Mouse (Mus musculus) ES-E14 (cell line): Measurements from ENCODE around the gene Deaf1. TPM values are rescaled to one million over a fixed set of nuclear protein-coding genes. Genes with fewer than 3 reads are reported as not detected.

Experiments
- DNase-seq: peaks from one replicate; pipeline ENCODE4 v3.0.0-alpha.2; 2013; ENCODE audit warnings: low read depth, low spot score
- H3K27ac ChIP-seq: 2 replicates; pipeline ENCODE4 v1.5.1; 2012; ENCODE audit warnings: low read depth, mild to moderate bottlenecking, low read length, moderate library complexity, mixed read lengths; ENCODE audit not compliant: poor library complexity, insufficient read depth, severe bottlenecking
- H3K36me3 ChIP-seq: 2 replicates; pipeline ENCODE4 v1.6.1; 2012; ENCODE audit warnings: mild to moderate bottlenecking, low read length, moderate library complexity, mixed read lengths; ENCODE audit not compliant: control insufficient read depth, poor library complexity, insufficient read depth, severe bottlenecking
- H3K4me1 ChIP-seq, 2 experiments: fragments of 150-350 bp in 1 of 2; sonication (generic) in 1 of 2; 2 replicates each; pipeline ENCODE4 v1.6.1; 2012; ENCODE audit warnings: low read length in 2 of 2, mild to moderate bottlenecking in 1 of 2, mixed read lengths in 1 of 2; ENCODE audit not compliant: control insufficient read depth in 2 of 2, insufficient read depth in 2 of 2, poor library complexity in 1 of 2
- H3K4me3 ChIP-seq, 2 experiments: fragments of 150-350 bp in 1 of 2; sonication (generic) in 1 of 2; 2 replicates each; pipeline ENCODE4 v1.5.1; 2012; ENCODE audit warnings: low read length in 2 of 2, low read depth in 1 of 2, mild to moderate bottlenecking in 1 of 2, mixed read lengths in 1 of 2; ENCODE audit not compliant: insufficient read depth in 1 of 2, poor library complexity in 1 of 2, severe bottlenecking in 1 of 2
- H3K9ac ChIP-seq: 2 replicates; pipeline ENCODE4 v1.6.1; 2012; ENCODE audit warnings: low read depth, mild to moderate bottlenecking, low read length, mixed read lengths; ENCODE audit not compliant: poor library complexity, insufficient read depth, severe bottlenecking
- H3K9me3 ChIP-seq: fragments of 150-350 bp; sonication (generic); 2 replicates; pipeline ENCODE4 v1.6.1; 2012; ENCODE audit warnings: low read depth, mild to moderate bottlenecking, low read length; ENCODE audit not compliant: control insufficient read depth, insufficient read depth
- CHD2 ChIP-seq: IDR thresholded peaks from 2 replicates; pipeline ENCODE4 v1.6.1; 2014; ENCODE audit warnings: mild to moderate bottlenecking, low read depth, low read length, inconsistent platforms
- HCFC1 ChIP-seq: IDR thresholded peaks from 2 replicates; pipeline ENCODE4 v1.6.1; 2012; ENCODE audit warnings: low read length, inconsistent platforms, borderline replicate concordance; ENCODE audit not compliant: insufficient read depth
- MAFK ChIP-seq: IDR thresholded peaks from 2 replicates; pipeline ENCODE4 v1.6.1; 2014; ENCODE audit warnings: mild to moderate bottlenecking, low read depth, low read length, inconsistent platforms; ENCODE audit not compliant: insufficient read depth
- ZC3H11A ChIP-seq: IDR thresholded peaks from 2 replicates; pipeline ENCODE4 v1.6.1; 2012; ENCODE audit warnings: low read depth, mild to moderate bottlenecking, inconsistent platforms, low read length, borderline replicate concordance
- ZNF384 ChIP-seq: IDR thresholded peaks from 2 replicates; pipeline ENCODE4 v1.6.1; 2012; ENCODE audit warnings: low read depth, low read length, inconsistent platforms
- in situ Hi-C, 2 experiments: fragments of 600-800 bp; cut with MboI; formaldehyde crosslinking; loops; one replicate each; pipeline ENCODE4 v1.15.1; 2025; ENCODE audit warnings: low sequenced_read_pairs in 2 of 2, inconsistent platforms in 1 of 2; ENCODE audit not compliant: unreplicated experiment in 2 of 2
- total RNA-seq: library from RNA; depleted of rRNA; stranded (reverse); fragments of 300-350 nt; gene quantifications from 2 replicates; pipeline ENCODE4 v1.2.3, GENCODE M21; 2012

Deaf1 gene
- total RNA-seq, 1 experiment, result 23.7 TPM

GRCm38 (mm10) chr7:141293852-141294471 lies 33.5 kb downstream of the Deaf1 start:
- H3K9me3 ChIP-seq, result no peaks in the 10 kb centered on the region
- peak overlapping the region; percentile 14 to 62 for H3K4me3 ChIP-seq
- in situ Hi-C loops, result no loop called here
- DNase-seq, result no peak
- peak overlapping the region; percentile 55 for H3K9ac ChIP-seq
- H3K27ac ChIP-seq, result no peak overlapping the region
- peaks cover 0 to 11% of the 10 kb centered on the region in 2 experiments; a peak in 1 of 4 replicates for H3K4me1 ChIP-seq
- H3K36me3 ChIP-seq, result peaks cover 5% of the 10 kb centered on the region; the same call in 1 of the 2 replicates
- TF ChIP-seq ZC3H11A, result no peak
- no peak for TF ChIP-seq MAFK
- TF ChIP-seq ZNF384, result no peak
- TF ChIP-seq CHD2, result no peak
- no peak for TF ChIP-seq HCFC1

- TF ChIP-seq ZC3H11A, result no peak
- Histone ChIP-seq H3K9ac (no peak overlapping the region; the same call in 1 of the 2 replicates), H3K36me3 (peaks cover 5% of the 10 kb centered on the region; the same call in 1 of the 2 replicates), H3K4me1 (peaks cover 2 to 11% of the 10 kb centered on the region in 2 experiments; a peak in 3 of 4 replicates), H3K4me3 (no peak overlapping the region; a peak in 1 of 4 replicates), H3K27ac (no peak overlapping the region), H3K9me3 (no peaks in the 10 kb centered on the region)
- in situ Hi-C loops, result no loop called here
- no peak for DNase-seq
Measured at GRCm38 (mm10) chr7:141292583-141293388, 34.7 kb downstream of the Deaf1 start.

- Histone ChIP-seq H3K4me1 (peaks cover 2 to 11% of the 10 kb centered on the region in 2 experiments; a peak in 3 of 4 replicates), H3K36me3 (0 out of 2 replicates have a peak, but pooled peaks cover under 1% of the 10 kb centered on the region), H3K4me3 (peak within 1 kb of the TSS; percentile 49 to 65), H3K9me3 (no peaks in the 10 kb centered on the region), H3K27ac (no peak within 1 kb of the TSS), H3K9ac (peak within 1 kb of the TSS; percentile 20)
- in situ Hi-C loops, result no loop called here
- TF ChIP-seq ZC3H11A (no peak), MAFK (no peak), ZNF384 (no peak), CHD2 (no peak), HCFC1 (no peak)
- no peak for DNase-seq
Measured at GRCm38 (mm10) chr7:141291921-141292582, 35.4 kb downstream of the Deaf1 start, which contains the start of gene Drd4. Gene Drd4, plus strand, starts transcription at chr7:141292006.

- Histone ChIP-seq H3K9ac (no peak overlapping the region), H3K4me1 (peaks cover 2 to 3% of the 10 kb centered on the region in 2 experiments; a peak in 3 of 4 replicates), H3K9me3 (no peaks in the 10 kb centered on the region), H3K36me3 (no peaks in the 10 kb centered on the region), H3K4me3 (no peak overlapping the region), H3K27ac (no peak overlapping the region)
- no peak for DNase-seq
- no peak for TF ChIP-seq MAFK
- no peak for TF ChIP-seq ZNF384
- TF ChIP-seq CHD2, result no peak
- TF ChIP-seq ZC3H11A, result no peak
- TF ChIP-seq HCFC1, result no peak
- in situ Hi-C loops, result no loop called here
Measured at GRCm38 (mm10) chr7:141288042-141288441, 39.4 kb downstream of the Deaf1 start.
